In the genomic region with DNA sequence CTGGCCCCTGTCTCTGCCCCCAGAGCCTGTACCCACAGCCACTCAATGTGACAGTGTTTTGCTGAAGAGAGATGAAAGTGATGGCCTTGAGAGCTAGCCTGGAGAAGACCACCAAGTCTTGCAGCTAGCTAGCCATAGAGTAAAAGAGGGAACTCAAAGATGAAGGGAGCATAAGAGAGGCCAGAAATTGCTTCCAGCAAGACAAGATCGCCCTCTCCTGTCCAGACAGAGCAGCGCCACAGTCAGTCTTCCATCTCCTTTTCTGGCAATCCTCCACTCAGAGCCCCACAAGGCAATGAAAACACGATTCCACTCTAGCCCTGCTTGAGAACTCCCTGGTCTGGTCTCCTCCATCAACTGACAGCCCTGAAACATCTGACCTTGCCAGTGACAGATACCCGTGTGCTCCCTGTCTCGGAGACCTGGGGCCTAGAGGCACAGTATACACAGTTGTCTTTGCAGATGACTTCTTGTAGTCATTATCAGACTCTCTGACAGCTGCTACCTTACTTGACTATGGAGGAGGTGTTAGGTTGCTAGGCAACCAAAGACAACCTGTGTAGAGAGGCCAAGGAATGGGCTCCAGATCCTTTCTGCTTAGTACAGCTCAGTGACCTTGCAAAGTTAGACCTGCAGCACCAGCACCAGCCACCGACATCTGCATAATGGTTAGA, we compare ENCODE assay signal across 9 mouse cellular contexts. TPM values are rescaled to one million over a fixed set of nuclear protein-coding genes. Genes with fewer than 3 reads are reported as not detected.
DNase-seq lines count a peak whose midpoint lies in the region; ATAC-seq and TF ChIP-seq lines count a peak whose summit lies in the region.
"Had no signal": no experiment of that assay in that cellular context is flagged by ENCODE, and none has a peak within 500 bp of the region (broad histone marks: within the 10 kb centered on the region; RNA-seq: fewer than 3 reads in every experiment).

No protein-coding gene starts in this region.

- H3K4me1 ChIP-seq in ES-E14 (ENCODE audit: control insufficient read depth in 2 of 2, insufficient read depth in 2 of 2, low read length in 2 of 2, poor library complexity in 1 of 2) = no peaks in the 10 kb centered on the region
- no peaks in the 10 kb centered on the region for H3K4me1 ChIP-seq in midbrain, postnatal 0 days (ENCODE audit: insufficient read depth, low read length)

- H3K4me2 ChIP-seq in midbrain, postnatal 0 days (ENCODE audit: low read depth, low read length, poor library complexity, severe bottlenecking) = no peak overlapping the region

- no peak overlapping the region for H3K9ac ChIP-seq in ES-E14 (ENCODE audit: insufficient read depth, low read depth, low read length, poor library complexity, severe bottlenecking)
- no peak overlapping the region for H3K9ac ChIP-seq in midbrain, postnatal 0 days (replicated peaks; ENCODE audit: low read length, poor library complexity, severe bottlenecking)

- H3K27ac ChIP-seq in ES-E14 (ENCODE audit: insufficient read depth, low read depth, low read length, poor library complexity, severe bottlenecking) = no peak overlapping the region
- no peak overlapping the region for H3K27ac ChIP-seq in left cerebral cortex, adult 2 months
- H3K27ac ChIP-seq in midbrain, postnatal 0 days (ENCODE audit: low read depth, low read length) = no peak overlapping the region

- no peaks in the 10 kb centered on the region for H3K36me3 ChIP-seq in ES-E14 (ENCODE audit: control insufficient read depth, insufficient read depth, low read length, poor library complexity, severe bottlenecking)
- H3K36me3 ChIP-seq in midbrain, postnatal 0 days (ENCODE audit: insufficient read depth, low read length) = no peaks in the 10 kb centered on the region

- H3K4me3 ChIP-seq in ES-E14 (ENCODE audit: insufficient read depth in 1 of 2, low read depth in 1 of 2, low read length in 2 of 2, poor library complexity in 1 of 2, severe bottlenecking in 1 of 2) = no peak overlapping the region
- no peak overlapping the region for H3K4me3 ChIP-seq in left cerebral cortex, adult 2 months
- H3K4me3 ChIP-seq in midbrain, postnatal 0 days (ENCODE audit: low read depth, low read length) = no peak overlapping the region

- 43% methylated on average over 6 of the region's 6 CpGs for WGBS in midbrain, postnatal 0 days

- DNase-seq in A20 (ENCODE audit: low read depth, low spot score) = peak; percentile 36
- no peak for DNase-seq in ES-E14 (ENCODE audit: low read depth, low spot score)
- DNase-seq in left cerebral cortex, adult 2 months (ENCODE audit: extremely low spot score in 1 of 2, low spot score in 2 of 2) = peak; percentile 71 to 74
- DNase-seq in midbrain, postnatal 0 days (ENCODE audit: low spot score) = peak; percentile 86
- DNase-seq in testis, postnatal 14 days (ENCODE audit: low spot score) = peak; percentile 10
- no peak for DNase-seq in MN1 (ENCODE audit: low spot score)

- intact Hi-C loops in left cerebral cortex, adult 2 months (cut with DNase I) = loop anchor here (1.0 to 2.0 kb wide), 3 partner anchors 94 to 285 kb away; no protein-coding TSS in a partner anchor

- in situ Hi-C loops in ES-E14 (cut with MboI; ENCODE audit: low sequenced_read_pairs in 2 of 2, unreplicated experiment in 2 of 2) = no loop called here

- ATAC-seq in common myeloid progenitor, adult 5-6 weeks (replicated peaks; ENCODE audit: low read depth, poor library complexity, severe bottlenecking) = peak; percentile 76
- ATAC-seq in hematopoietic stem cell, adult 5-6 weeks (replicated peaks in 1 of 2; ENCODE audit: insufficient read depth in 1 of 2, low FRiP score in 2 of 2, low TSS enrichment in 1 of 2, low read depth in 1 of 2, poor library complexity in 2 of 2, severe bottlenecking in 2 of 2) = peak; percentile 43 to 55; a peak in 2 of 4 replicates
- peak; percentile 83 for ATAC-seq in midbrain, postnatal 0 days (ENCODE audit: low FRiP score)

- no peaks in the 10 kb centered on the region for H3K9me3 ChIP-seq in ES-E14 (ENCODE audit: control insufficient read depth, insufficient read depth, low read depth, low read length)
- H3K9me3 ChIP-seq in midbrain, postnatal 0 days (ENCODE audit: low read length) = no peaks in the 10 kb centered on the region

- TF ChIP-seq CTCF in left cerebral cortex, adult 2 months (IDR thresholded peaks at IDR 0.05) = peak; percentile 88
- TF ChIP-seq CTCF in midbrain, postnatal 0 days (IDR thresholded peaks at IDR 0.05) = peak; percentile 94

- H3K27me3 ChIP-seq in midbrain, postnatal 0 days (ENCODE audit: insufficient read depth, low read length) = no peaks in the 10 kb centered on the region

TF ChIP-seq in ES-E14, 5 proteins besides CTCF, POLR2A, EP300 and RAD21:
- no peak for TF ChIP-seq MAFK (IDR thresholded peaks at IDR 0.05; ENCODE audit: insufficient read depth, low read depth, low read length)
- TF ChIP-seq ZC3H11A (IDR thresholded peaks at IDR 0.05; ENCODE audit: borderline replicate concordance, low read depth, low read length) = peak; percentile 79

RNA-seq across cellular contexts. Expression of a gene that starts 5.5 kb away (rescaled TPM):
- not detected in 2 replicates for total RNA-seq in ES-E14 (2012; rRNA removed)
- not detected in 2 replicates for total RNA-seq in common myeloid progenitor, adult 5-6 weeks (2017)
- total RNA-seq in hematopoietic stem cell, adult 5-6 weeks (2017) = not detected in 2 replicates
- total RNA-seq in left cerebral cortex, adult 2 months (2021) = under 1 TPM in 1 of 2 experiments, not detected in 1; 0.18 TPM
- not detected in 2 replicates for total RNA-seq in midbrain, postnatal 0 days (2014; rRNA removed)
- polyA plus RNA-seq in midbrain, postnatal 0 days (2015; fragmentation: Nextera tagmentation; extraction: Ambion mirVana) = not detected in 2 replicates
- total RNA-seq: neutrophil, adult 5-6 weeks had no signal

RNA-seq across cellular contexts. Expression of a gene that starts 33.2 kb away (rescaled TPM):
- total RNA-seq in ES-E14 (2012; rRNA removed) = not detected in 2 replicates
- total RNA-seq in common myeloid progenitor, adult 5-6 weeks (2017) = not detected in 2 replicates
- not detected in 2 replicates for total RNA-seq in hematopoietic stem cell, adult 5-6 weeks (2017)
- total RNA-seq in left cerebral cortex, adult 2 months (2021) = not detected
- total RNA-seq in midbrain, postnatal 0 days (2014; rRNA removed) = 0.19 TPM in 1 of 2 replicates, not detected in the other
- polyA plus RNA-seq in midbrain, postnatal 0 days (2015; fragmentation: Nextera tagmentation; extraction: Ambion mirVana) = 0.16 TPM in 1 of 2 replicates, not detected in the other
- total RNA-seq: neutrophil, adult 5-6 weeks had no signal

RNA-seq across cellular contexts. Expression of a gene that starts 42.1 kb away (rescaled TPM):
- total RNA-seq in ES-E14 (2012; rRNA removed) = not detected in 2 replicates
- not detected in 2 replicates for total RNA-seq in common myeloid progenitor, adult 5-6 weeks (2017)
- total RNA-seq in hematopoietic stem cell, adult 5-6 weeks (2017) = not detected in 2 replicates
- total RNA-seq in left cerebral cortex, adult 2 months (2021) = not detected
- total RNA-seq in midbrain, postnatal 0 days (2014; rRNA removed) = not detected in 2 replicates
- polyA plus RNA-seq in midbrain, postnatal 0 days (2015; fragmentation: Nextera tagmentation; extraction: Ambion mirVana) = 0.20 TPM in 1 of 2 replicates, not detected in the other
- total RNA-seq: neutrophil, adult 5-6 weeks had no signal

RNA-seq across cellular contexts. Expression of a gene that starts 51.1 kb away (rescaled TPM):
- 0.05 TPM in 1 of 2 replicates, not detected in the other for total RNA-seq in ES-E14 (2012; rRNA removed)
- total RNA-seq in common myeloid progenitor, adult 5-6 weeks (2017) = not detected in 2 replicates
- not detected in 2 replicates for total RNA-seq in hematopoietic stem cell, adult 5-6 weeks (2017)
- not detected for total RNA-seq in left cerebral cortex, adult 2 months (2021)
- 0.14 and 0.33 TPM in 2 replicates for total RNA-seq in midbrain, postnatal 0 days (2014; rRNA removed)
- polyA plus RNA-seq in midbrain, postnatal 0 days (2015; fragmentation: Nextera tagmentation; extraction: Ambion mirVana) = 0.09 and 0.16 TPM in 2 replicates
- total RNA-seq: neutrophil, adult 5-6 weeks had no signal

Comparison
In these comparisons a context has a peak if more than half of its experiments do, and no peak if none do; other contexts are left out.
1. DNase-seq: peak in A20 (single experiment), left cerebral cortex, adult 2 months (2 of 2), midbrain, postnatal 0 days (single experiment) and testis, postnatal 14 days (single experiment); none in ES-E14 (single experiment) and MN1 (single experiment).
2. Peak in every context shown above with its lines, with median percentiles within 50 percentile points of each other: ATAC-seq.